Mouse (Mus musculus): Measurements from ENCODE around the gene Syt13. TPM values are rescaled to one million over a fixed set of nuclear protein-coding genes. Genes with fewer than 3 reads are reported as not detected.

The Syt13 gene
- polyA plus RNA-seq, 1 experiment from 2014 or later = 6.4 TPM

DNA sequence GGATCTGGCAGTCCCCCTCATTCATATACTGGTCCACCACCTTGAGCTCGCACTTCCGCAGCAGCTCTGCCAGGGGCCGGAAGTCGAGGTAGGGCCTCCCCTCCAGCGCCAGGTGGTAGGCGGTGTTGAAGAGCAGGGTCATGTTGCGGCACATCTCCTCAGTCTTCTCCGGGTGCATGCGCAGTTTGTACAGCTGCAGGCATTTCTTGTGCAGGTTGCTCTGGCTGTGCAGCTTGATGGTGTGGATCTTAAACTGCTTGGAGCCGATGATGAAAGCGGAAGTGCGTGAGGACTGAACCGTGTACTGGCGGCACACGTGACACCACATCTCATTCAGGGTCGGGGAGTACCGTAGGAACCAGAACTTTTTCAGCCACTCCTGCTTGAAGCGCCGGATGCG lies 58.7 kb downstream of the Syt13 start:
- 0 out of 2 replicates have a peak, but pooled peaks cover 2% of the 10 kb centered on the region for H3K9me3 ChIP-seq
- H3K36me3 ChIP-seq = peaks cover 38% of the 10 kb centered on the region

GRCm38 (mm10) chr2:92975031-92975790 lies 60.3 kb downstream of the Syt13 start:
- no peak overlapping the region for H3K9ac ChIP-seq
- peaks cover 46% of the 10 kb centered on the region for H3K36me3 ChIP-seq
- no peak overlapping the region for H3K4me2 ChIP-seq (replicated peaks)
- H3K9me3 ChIP-seq = 0 out of 2 replicates have a peak, but pooled peaks cover 2% of the 10 kb centered on the region
- no peak overlapping the region for H3K27ac ChIP-seq
- WGBS = 82% methylated on average over 14 of the region's 14 CpGs
- H3K27me3 ChIP-seq (replicated peaks) = no peaks in the 10 kb centered on the region
- H3K4me3 ChIP-seq (replicated peaks) = no peak overlapping the region
- 0 out of 2 replicates have a peak, but pooled peaks have one; percentile 36 for ATAC-seq
- no peaks in the 10 kb centered on the region for H3K4me1 ChIP-seq (replicated peaks)

More for the DNA sequence above, 58.7 kb downstream of the Syt13 start:
- H3K9ac ChIP-seq = no peak overlapping the region
- no peak overlapping the region for H3K4me3 ChIP-seq (replicated peaks)
- H3K27me3 ChIP-seq (replicated peaks) = no peaks in the 10 kb centered on the region
- no peaks in the 10 kb centered on the region for H3K4me1 ChIP-seq (replicated peaks)
- WGBS = 96% methylated on average over 20 of the region's 20 CpGs
- no peak for ATAC-seq
- no peak overlapping the region for H3K27ac ChIP-seq
- H3K4me2 ChIP-seq (replicated peaks) = no peak overlapping the region

DNA sequence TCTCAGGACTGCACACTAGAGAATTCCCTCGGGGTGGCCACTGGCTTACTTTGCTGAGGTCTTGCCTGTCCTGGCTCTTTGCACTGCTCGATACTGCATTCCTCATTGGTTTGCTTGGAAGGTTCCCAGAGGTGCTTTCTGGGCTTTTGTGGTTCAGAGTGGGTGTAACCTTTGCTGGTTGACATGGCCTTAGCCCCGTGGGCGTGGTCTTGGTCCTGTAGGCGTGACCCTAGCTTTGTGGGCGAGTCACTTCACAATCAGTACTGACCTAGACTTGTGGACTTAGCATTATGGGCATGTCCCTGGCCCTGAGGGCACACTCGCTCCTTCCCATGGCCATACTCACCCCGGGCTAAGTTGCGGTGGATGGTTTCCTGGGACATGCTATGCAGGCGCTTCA lies 65.3 kb downstream of the Syt13 start:
- no peak overlapping the region for H3K4me2 ChIP-seq (replicated peaks)
- H3K9ac ChIP-seq = no peak overlapping the region
- 86% methylated on average over 10 of the region's 10 CpGs for WGBS
- peak; percentile 49; the same call in 1 of the 2 replicates for ATAC-seq
- no peak overlapping the region for H3K4me3 ChIP-seq (replicated peaks)
- H3K27ac ChIP-seq = no peak overlapping the region
- no peaks in the 10 kb centered on the region for H3K4me1 ChIP-seq (replicated peaks)
- H3K27me3 ChIP-seq (replicated peaks) = no peaks in the 10 kb centered on the region
- H3K36me3 ChIP-seq = peaks cover 18% of the 10 kb centered on the region; the same call in 1 of the 2 replicates
- 0 out of 2 replicates have a peak, but pooled peaks cover 2% of the 10 kb centered on the region for H3K9me3 ChIP-seq

DNA sequence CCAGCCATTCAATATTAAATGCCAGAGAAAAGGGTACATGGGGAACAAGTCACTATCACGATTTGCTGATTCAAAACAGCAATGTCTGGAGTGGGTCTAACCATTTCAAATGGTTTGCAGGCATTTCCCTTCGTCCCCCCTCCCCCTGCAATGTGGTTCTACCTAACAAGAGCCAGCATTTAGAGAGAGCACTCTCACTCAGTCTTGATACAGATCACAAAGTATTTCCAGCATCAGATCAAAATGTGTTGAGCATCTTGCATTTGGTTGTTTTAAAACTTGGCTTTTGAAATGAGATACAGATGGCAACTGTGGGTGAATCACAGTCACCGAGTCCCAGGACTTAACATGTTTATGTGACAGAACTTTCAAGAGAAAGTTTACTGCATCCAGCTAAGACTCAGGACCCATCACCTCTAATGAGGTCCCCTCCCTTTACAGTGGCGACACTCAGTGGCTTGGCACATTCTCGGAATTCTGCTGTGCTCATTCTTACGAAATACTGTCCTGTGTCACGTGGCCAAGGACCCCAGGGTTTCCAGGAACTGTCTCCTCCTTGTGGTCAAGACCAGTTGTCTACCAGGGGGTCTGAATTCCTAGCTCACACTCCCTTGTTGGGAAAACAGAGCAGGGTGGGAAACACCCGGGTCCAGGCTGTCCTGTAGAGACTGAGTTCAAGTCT lies 67.8 kb downstream of the Syt13 start:
- no peak for ATAC-seq
- H3K4me1 ChIP-seq (replicated peaks) = peaks cover 4% of the 10 kb centered on the region
- no peaks in the 10 kb centered on the region for H3K27me3 ChIP-seq (replicated peaks)
- H3K9ac ChIP-seq = no peak overlapping the region
- no peaks in the 10 kb centered on the region for H3K9me3 ChIP-seq
- H3K4me2 ChIP-seq (replicated peaks) = no peak overlapping the region
- WGBS = 64% methylated on average over 8 of the region's 8 CpGs
- H3K4me3 ChIP-seq (replicated peaks) = no peak overlapping the region
- H3K36me3 ChIP-seq = peaks cover 23% of the 10 kb centered on the region
- no peak overlapping the region for H3K27ac ChIP-seq

GRCm38 (mm10) chr2:92983273-92983620 lies 68.3 kb downstream of the Syt13 start:
- H3K27ac ChIP-seq = no peak overlapping the region
- peaks cover 23% of the 10 kb centered on the region for H3K36me3 ChIP-seq
- 80% methylated on average over 4 of the region's 4 CpGs for WGBS

DNA sequence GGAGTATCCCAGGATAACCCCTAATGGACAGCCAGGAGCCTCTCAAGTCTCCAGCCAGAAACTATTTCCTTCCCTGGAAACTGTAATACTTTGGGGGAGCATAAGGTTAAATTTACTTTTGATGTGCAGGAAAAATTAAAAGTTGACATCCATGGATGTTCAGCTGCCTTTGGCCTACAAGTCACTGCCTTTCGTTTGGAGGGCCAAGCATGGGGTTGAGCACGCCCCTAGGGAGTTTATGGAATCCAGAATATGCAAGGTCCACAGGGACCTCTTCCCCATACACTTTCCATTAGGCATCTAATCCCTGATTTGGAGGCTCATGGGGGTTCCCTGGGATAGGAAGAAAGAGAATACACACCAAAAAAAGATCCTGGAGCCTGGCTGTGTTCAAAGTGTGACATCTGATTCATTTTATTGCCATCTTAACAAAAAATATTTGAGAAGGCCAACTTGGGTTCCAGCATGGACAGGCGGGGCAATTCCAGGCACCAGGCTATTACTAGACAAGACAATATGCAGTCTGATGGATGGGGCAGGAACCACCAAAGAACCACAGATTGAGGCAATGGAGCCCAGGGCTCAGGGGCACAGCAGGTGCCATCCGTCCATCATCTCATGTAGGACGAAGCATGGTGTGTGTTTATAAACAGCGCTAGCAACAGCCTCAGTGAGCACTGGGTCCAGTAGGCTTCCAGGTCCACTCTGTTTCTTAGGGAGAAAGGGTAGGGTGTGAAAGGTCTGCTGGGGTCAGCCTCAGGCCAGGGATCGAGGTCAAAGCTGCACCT lies 69.6 kb downstream of the Syt13 start:
- Histone ChIP-seq H3K36me3 (peaks cover 21% of the 10 kb centered on the region), H3K4me2 (replicated peaks) (no peak overlapping the region), H3K27me3 (replicated peaks) (no peaks in the 10 kb centered on the region), H3K4me3 (replicated peaks) (no peak overlapping the region), H3K9me3 (no peaks in the 10 kb centered on the region), H3K27ac (no peak overlapping the region), H3K9ac (no peak overlapping the region), H3K4me1 (replicated peaks) (peaks cover 17% of the 10 kb centered on the region)
- 81% methylated on average over 7 of the region's 7 CpGs for WGBS
- no peak for ATAC-seq

More at GRCm38 (mm10) chr2:92983273-92983620, 68.3 kb downstream of the Syt13 start:
- H3K9me3 ChIP-seq = no peaks in the 10 kb centered on the region
- no peak overlapping the region for H3K4me3 ChIP-seq (replicated peaks)
- no peak overlapping the region for H3K4me2 ChIP-seq (replicated peaks)
- no peak overlapping the region for H3K9ac ChIP-seq
- peaks cover 8% of the 10 kb centered on the region for H3K4me1 ChIP-seq (replicated peaks)
- H3K27me3 ChIP-seq (replicated peaks) = no peaks in the 10 kb centered on the region
- no peak for ATAC-seq

DNA sequence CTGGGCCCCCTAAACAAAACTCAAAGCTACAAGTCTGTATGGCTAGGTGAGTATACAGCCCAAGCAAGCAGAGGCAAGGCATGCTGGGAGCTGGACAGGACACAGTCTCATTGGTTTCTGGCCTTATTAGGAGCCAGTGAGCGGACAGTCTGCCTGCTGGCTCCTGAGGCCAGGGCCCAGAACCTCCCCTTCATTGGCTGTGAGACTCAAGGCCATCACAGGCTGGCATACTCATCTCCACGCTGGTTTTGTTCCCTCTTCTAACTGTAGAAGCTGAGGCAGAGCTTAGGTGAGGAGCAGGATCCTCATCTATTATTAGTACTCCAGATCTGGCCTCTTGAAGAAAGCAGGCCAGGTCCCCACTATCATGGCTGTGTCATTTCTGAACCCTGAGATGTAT lies 70.3 kb downstream of the Syt13 start:
- Histone ChIP-seq H3K27ac (no peak overlapping the region), H3K9me3 (no peaks in the 10 kb centered on the region), H3K4me3 (replicated peaks) (no peak overlapping the region), H3K36me3 (peaks cover 20% of the 10 kb centered on the region), H3K27me3 (replicated peaks) (no peaks in the 10 kb centered on the region), H3K4me2 (replicated peaks) (no peak overlapping the region), H3K4me1 (replicated peaks) (peaks cover 17% of the 10 kb centered on the region), H3K9ac (no peak overlapping the region)
- 76% methylated on average over 2 of the region's 2 CpGs for WGBS
- ATAC-seq = no peak

DNA sequence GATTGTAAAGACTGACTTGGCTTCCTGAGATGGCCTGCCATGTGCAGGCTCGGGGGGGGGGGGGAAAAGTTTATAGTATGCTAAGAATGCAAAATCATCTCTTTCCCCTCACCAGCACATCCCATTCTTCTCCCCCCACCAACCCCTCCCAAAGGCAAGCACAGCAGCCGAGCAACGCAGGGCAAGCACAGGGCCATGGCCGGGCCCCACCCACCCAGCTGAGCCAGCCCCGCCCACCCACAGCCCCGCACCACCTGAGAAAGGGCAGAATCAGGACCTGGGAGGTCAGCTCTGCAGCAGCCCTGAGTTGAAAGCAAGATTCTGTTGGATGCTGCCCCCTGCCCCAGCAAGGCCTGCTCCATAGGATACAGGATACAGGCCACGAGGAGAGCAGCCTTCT lies 70.7 kb downstream of the Syt13 start:
- Histone ChIP-seq H3K27ac (no peak overlapping the region), H3K9me3 (no peaks in the 10 kb centered on the region), H3K27me3 (replicated peaks) (no peaks in the 10 kb centered on the region), H3K4me2 (replicated peaks) (no peak overlapping the region), H3K9ac (no peak overlapping the region), H3K4me3 (replicated peaks) (no peak overlapping the region), H3K36me3 (peaks cover 16% of the 10 kb centered on the region), H3K4me1 (replicated peaks) (peaks cover 17% of the 10 kb centered on the region)
- 47% methylated on average over 7 of the region's 7 CpGs for WGBS
- ATAC-seq = no peak

DNA sequence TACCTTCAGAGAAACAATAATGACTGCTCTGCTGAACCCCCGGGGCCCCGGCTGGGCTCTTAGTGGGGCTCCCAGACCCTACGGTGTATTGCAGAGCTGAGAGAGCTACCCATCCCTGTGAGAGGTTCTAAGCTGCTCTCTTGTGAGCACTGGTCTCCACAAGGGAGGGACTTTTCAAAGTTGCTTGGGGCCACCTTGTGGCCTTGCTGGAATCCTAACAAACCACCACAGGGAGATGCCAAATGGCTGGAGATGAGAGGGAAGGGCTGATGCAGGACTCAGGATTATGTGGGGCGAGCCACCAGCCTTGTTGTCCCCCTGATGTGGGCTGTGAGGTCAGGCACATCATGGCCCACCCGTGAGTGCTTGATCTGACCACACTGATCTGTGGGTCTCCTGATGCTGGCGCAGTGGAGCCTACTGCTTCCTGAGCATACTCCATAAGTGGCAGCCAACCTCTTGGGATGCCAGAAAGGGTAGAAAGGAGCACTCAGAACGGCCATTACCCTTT lies 72.3 kb downstream of the Syt13 start:
- Histone ChIP-seq H3K9me3 (no peaks in the 10 kb centered on the region), H3K27me3 (replicated peaks) (no peaks in the 10 kb centered on the region), H3K4me2 (replicated peaks) (no peak overlapping the region), H3K9ac (no peak overlapping the region), H3K4me1 (replicated peaks) (peaks cover 17% of the 10 kb centered on the region), H3K4me3 (replicated peaks) (no peak overlapping the region), H3K36me3 (peaks cover 26% of the 10 kb centered on the region), H3K27ac (peak overlapping the region; percentile 77)
- 85% methylated on average over 7 of the region's 7 CpGs for WGBS
- no peak for ATAC-seq

DNA sequence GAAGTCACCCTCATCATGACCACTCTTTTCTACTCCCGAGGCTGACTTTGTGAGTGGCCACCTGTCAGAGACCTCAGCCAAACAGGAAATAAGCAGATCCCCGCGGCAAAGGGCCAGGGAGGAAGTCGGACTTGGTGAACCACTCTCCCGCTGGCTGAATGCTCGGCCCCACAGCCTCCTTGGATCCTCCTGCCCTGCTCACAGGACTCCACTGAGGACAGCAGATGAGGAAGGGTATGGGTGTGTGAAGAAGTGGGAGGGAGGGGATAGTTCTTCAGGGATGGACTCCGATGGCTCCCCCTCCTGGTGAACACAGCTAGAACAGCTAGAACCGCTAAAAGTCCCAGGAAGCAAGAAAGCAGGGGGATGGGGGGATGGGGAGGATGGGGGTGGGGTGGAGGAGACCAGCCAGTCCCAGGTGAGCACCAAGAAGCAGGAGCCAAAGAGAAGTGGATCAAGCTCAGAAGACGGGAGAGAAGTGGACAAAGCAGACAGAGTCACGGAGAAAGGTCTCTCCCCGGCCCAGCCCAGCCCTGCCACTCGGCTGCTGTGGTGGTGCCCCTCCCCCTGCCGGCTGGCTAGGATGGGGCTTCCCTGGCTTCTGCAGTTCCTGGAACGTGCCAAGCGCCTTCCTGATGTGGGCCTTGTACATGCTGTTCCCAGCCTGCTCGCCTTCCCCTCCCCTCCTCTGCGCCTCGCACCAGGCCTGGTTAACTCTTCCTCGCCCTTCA lies 73.2 kb downstream of the Syt13 start:
- Histone ChIP-seq H3K36me3 (peaks cover 33% of the 10 kb centered on the region), H3K27ac (peak overlapping the region; percentile 77), H3K9ac (0 out of 2 replicates have a peak overlapping the region, but pooled peaks have one; percentile 18), H3K9me3 (no peaks in the 10 kb centered on the region), H3K27me3 (replicated peaks) (no peaks in the 10 kb centered on the region), H3K4me2 (replicated peaks) (peak overlapping the region; percentile 35), H3K4me3 (replicated peaks) (peak overlapping the region; percentile 7), H3K4me1 (replicated peaks) (peaks cover 17% of the 10 kb centered on the region)
- ATAC-seq = peak; percentile 93
- 16% methylated on average over 18 of the region's 19 CpGs for WGBS

DNA sequence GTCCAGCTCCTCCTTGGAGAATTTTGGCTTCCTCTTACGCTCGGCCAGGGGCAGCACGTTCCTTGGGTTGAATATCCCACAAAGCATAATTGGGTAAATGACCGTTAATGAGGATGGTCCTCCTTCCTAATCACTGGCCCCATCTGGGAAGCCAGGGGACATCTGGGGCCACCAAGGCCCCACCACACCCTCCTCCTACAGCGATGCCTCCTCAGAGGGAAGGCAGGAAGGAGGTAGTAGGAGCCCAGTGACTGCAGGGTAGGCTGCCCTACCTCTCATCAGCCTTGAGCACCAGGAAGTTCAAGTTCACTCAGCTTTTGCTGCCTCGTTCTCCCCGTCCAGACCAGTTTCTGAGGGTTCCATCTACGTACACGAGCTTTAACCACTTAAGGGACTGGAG lies 74.7 kb downstream of the Syt13 start:
- Histone ChIP-seq H3K9ac (no peak overlapping the region), H3K9me3 (no peaks in the 10 kb centered on the region), H3K27ac (no peak overlapping the region), H3K27me3 (replicated peaks) (no peaks in the 10 kb centered on the region), H3K4me2 (replicated peaks) (no peak overlapping the region), H3K4me3 (replicated peaks) (no peak overlapping the region), H3K36me3 (peaks cover 38% of the 10 kb centered on the region), H3K4me1 (replicated peaks) (peaks cover 17% of the 10 kb centered on the region)
- 85% methylated on average over 9 of the region's 9 CpGs for WGBS
- ATAC-seq = no peak
